8 mouse cellular contexts compared by ENCODE assay signal in genomic region chr1:180249666-180250440, GRCm38 (mm10). TPM values are rescaled to one million over a fixed set of nuclear protein-coding genes. Genes with fewer than 3 reads are reported as not detected.
A peak's percentile ranks its signal among the peaks of the same experiment; 100 is the strongest.
DNase-seq lines count a peak whose midpoint lies in the region; ATAC-seq lines count a peak whose summit lies in the region.

No protein-coding gene starts in this region.

- 0 out of 2 replicates have a peak overlapping the region, but pooled peaks have one; percentile 17 for H3K9ac ChIP-seq in forebrain, embryonic 14.5 days (ENCODE audit: low read length)
- H3K9ac ChIP-seq in lung, embryonic 16.5 days (ENCODE audit: low read length) = no peak overlapping the region; the same call in 1 of the 2 replicates

- ATAC-seq in cerebellum, adult (ENCODE audit: insufficient number of reproducible peaks, low FRiP score, low TSS enrichment) = peak; percentile 72
- peak; percentile 77 for ATAC-seq in forebrain, embryonic 14.5 days
- ATAC-seq in lung, embryonic 16.5 days (ENCODE audit: low read depth) = peak; percentile 62

- 15% methylated on average over 20 of the region's 20 CpGs for WGBS in forebrain, embryonic 14.5 days
- WGBS in lung, embryonic 16.5 days = 24% methylated on average over 20 of the region's 20 CpGs

- peak overlapping the region; percentile 26; the same call in 1 of the 2 replicates for H3K4me2 ChIP-seq in forebrain, embryonic 14.5 days (ENCODE audit: low read length)
- H3K4me2 ChIP-seq in lung, embryonic 16.5 days (ENCODE audit: low read depth, low read length) = peak overlapping the region; percentile 20; the same call in 1 of the 2 replicates

- H3K27ac ChIP-seq in forebrain, embryonic 14.5 days (ENCODE audit: low read depth, low read length) = no peak overlapping the region
- no peak overlapping the region for H3K27ac ChIP-seq in lung, embryonic 16.5 days (ENCODE audit: low read length)

- intact Hi-C loops in heart, postnatal 36 days (cut with DNase I) = loop anchor here (10.0 kb wide), 1 partner anchor 525 kb away; no protein-coding TSS in a partner anchor

- no peaks in the 10 kb centered on the region for H3K4me1 ChIP-seq in forebrain, embryonic 14.5 days (ENCODE audit: control insufficient read depth, insufficient read depth, low read length)
- H3K4me1 ChIP-seq in lung, embryonic 16.5 days (replicated peaks; ENCODE audit: control insufficient read depth, insufficient read depth, low read length) = peaks cover 12% of the 10 kb centered on the region

- peaks cover 7% of the 10 kb centered on the region; the same call in 1 of the 2 replicates for H3K27me3 ChIP-seq in forebrain, embryonic 14.5 days (replicated peaks; ENCODE audit: control insufficient read depth, insufficient read depth, low read length)
- H3K27me3 ChIP-seq in lung, embryonic 16.5 days (ENCODE audit: control insufficient read depth, insufficient read depth, low read depth, low read length) = no peaks in the 10 kb centered on the region

- H3K9me3 ChIP-seq in forebrain, embryonic 14.5 days (replicated peaks; ENCODE audit: control insufficient read depth, low read length) = no peaks in the 10 kb centered on the region
- H3K9me3 ChIP-seq in lung, embryonic 16.5 days (ENCODE audit: control insufficient read depth, low read length) = no peaks in the 10 kb centered on the region

- peak; percentile 91 for DNase-seq in NIH3T3 (ENCODE audit: low read depth)
- peak; percentile 71 for DNase-seq in forebrain, embryonic 14.5 days (ENCODE audit: low spot score)
- peak; percentile 78 to 88 for DNase-seq in heart, postnatal 36 days
- DNase-seq in layer of hippocampus, adult 18-20 months (ENCODE audit: low spot score in 2 of 2) = peak; percentile 58 to 67
- peak; percentile 67 for DNase-seq in ovary, postnatal 36 days (ENCODE audit: low spot score)
- DNase-seq in thymus, postnatal 25 days = no peak

- no peaks in the 10 kb centered on the region for H3K36me3 ChIP-seq in forebrain, embryonic 14.5 days (ENCODE audit: control insufficient read depth, insufficient read depth, low read length)
- H3K36me3 ChIP-seq in lung, embryonic 16.5 days (ENCODE audit: control insufficient read depth, insufficient read depth, low read length) = no peaks in the 10 kb centered on the region

- no peak overlapping the region for H3K4me3 ChIP-seq in forebrain, embryonic 14.5 days (ENCODE audit: low read depth, low read length)
- H3K4me3 ChIP-seq in lung, embryonic 16.5 days (ENCODE audit: low read length) = no peak overlapping the region

RNA-seq across cellular contexts. Expression of gene Psen2, which starts 13.4 kb away (rescaled TPM):
- polyA plus RNA-seq in forebrain, embryonic 14.5 days (2014; fragmentation: Nextera tagmentation; extraction: Ambion mirVana) = 8.6 and 11.2 TPM in 2 replicates
- total RNA-seq in heart, postnatal 36 days (2021) = 10 to 100 TPM; 13.2 to 15.8 TPM
- 10 to 100 TPM; 17.4 to 17.9 TPM for total RNA-seq in layer of hippocampus, adult 18-20 months (2021)
- polyA plus RNA-seq in lung, embryonic 16.5 days (2015; fragmentation: Nextera tagmentation; extraction: Ambion mirVana) = 13.2 and 14.6 TPM in 2 replicates

RNA-seq across cellular contexts. Expression of gene Coq8a, which starts 50.5 kb away (rescaled TPM):
- polyA plus RNA-seq in forebrain, embryonic 14.5 days (2014; fragmentation: Nextera tagmentation; extraction: Ambion mirVana) = 2.0 and 3.7 TPM in 2 replicates
- 100 to 1,000 TPM; 909 to 953 TPM for total RNA-seq in heart, postnatal 36 days (2021)
- 10 to 100 TPM; 65.6 to 74.2 TPM for total RNA-seq in layer of hippocampus, adult 18-20 months (2021)
- 11.2 and 15.5 TPM in 2 replicates for polyA plus RNA-seq in lung, embryonic 16.5 days (2015; fragmentation: Nextera tagmentation; extraction: Ambion mirVana)

Comparison
In these comparisons a context has a peak if more than half of its experiments do, and no peak if none do; other contexts are left out.
1. RNA of gene Coq8a, which starts 50.5 kb away (total RNA-seq): 909 to 953 TPM in heart, postnatal 36 days; 65.6 to 74.2 TPM in layer of hippocampus, adult 18-20 months; every median in the first group is over 10 times any median in the second.
2. Peak in every context shown above with its lines, with median percentiles within 50 percentile points of each other: ATAC-seq.